ENCODE assay signal across 34 mouse cellular contexts in genomic region chr1:58397731-58398130, GRCm38 (mm10).
"Had no signal": no experiment of that assay in that cellular context is flagged by ENCODE, and none has a peak within 500 bp of the region (broad histone marks: within the 10 kb centered on the region; RNA-seq: fewer than 3 reads in every experiment).

No protein-coding gene starts in this region.

- H3K9me3 ChIP-seq: heart, embryonic 10.5 days; heart, embryonic 13.5 days; heart, embryonic 15.5 days; hindbrain, embryonic 10.5 days; hindbrain, embryonic 12.5 days; hindbrain, embryonic 13.5 days; hindbrain, embryonic 15.5 days; intestine, embryonic 15.5 days; kidney, embryonic 15.5 days had no signal

- H3K4me3 ChIP-seq: heart, embryonic 10.5 days; heart, embryonic 13.5 days; heart, embryonic 15.5 days; hindbrain, embryonic 10.5 days; hindbrain, embryonic 12.5 days; hindbrain, embryonic 13.5 days; hindbrain, embryonic 15.5 days; intestine, embryonic 15.5 days; kidney, embryonic 15.5 days; layer of hippocampus, adult 2 months had no signal

- H3K4me2 ChIP-seq: heart, embryonic 11.5 days; heart, embryonic 13.5 days; heart, embryonic 15.5 days; hindbrain, embryonic 12.5 days; hindbrain, embryonic 13.5 days; hindbrain, embryonic 14.5 days; hindbrain, embryonic 15.5 days; intestine, embryonic 15.5 days; kidney, embryonic 15.5 days had no signal

- ATAC-seq: hindbrain, embryonic 16.5 days; hindbrain, postnatal 0 days; inflammation-experienced regulatory T-cells, adult 6 months; intestine, embryonic 15.5 days; intestine, embryonic 16.5 days; intestine, postnatal 0 days had no signal

- H3K4me1 ChIP-seq: intestine, embryonic 15.5 days had no signal

- H3K27ac ChIP-seq: heart, embryonic 10.5 days; heart, embryonic 13.5 days; heart, embryonic 15.5 days; hindbrain, embryonic 10.5 days; hindbrain, embryonic 12.5 days; hindbrain, embryonic 13.5 days; hindbrain, embryonic 14.5 days; hindbrain, embryonic 15.5 days; hindbrain, postnatal 0 days; intestine, embryonic 15.5 days; kidney, embryonic 15.5 days; kidney, postnatal 0 days; layer of hippocampus, adult 2 months had no signal

- H3K9ac ChIP-seq: heart, embryonic 13.5 days; heart, embryonic 15.5 days; hindbrain, embryonic 12.5 days; hindbrain, embryonic 13.5 days; hindbrain, embryonic 14.5 days; hindbrain, embryonic 15.5 days; intestine, embryonic 15.5 days; kidney, embryonic 15.5 days had no signal

- H3K27me3 ChIP-seq: heart, embryonic 13.5 days; heart, embryonic 15.5 days; hindbrain, embryonic 12.5 days; hindbrain, embryonic 13.5 days; hindbrain, embryonic 15.5 days; intestine, embryonic 15.5 days; kidney, embryonic 15.5 days had no signal

- DNase-seq: heart, postnatal 10 days; heart, postnatal 14 days; heart, postnatal 36 days; heart, postnatal 4 days; kidney, adult 11 months; kidney, adult 18-20 months; kidney, adult 2 months; kidney, adult 8-10 months; kidney, adult 9 months; kidney, postnatal 10 days; kidney, postnatal 14 days; kidney, postnatal 25 days; kidney, postnatal 36 days; kidney, postnatal 4 days; layer of hippocampus, adult 9-11 months; layer of hippocampus, postnatal 36 days had no signal
